Mouse (Mus musculus): ENCODE data around the gene Gm5737. TPM values are rescaled to one million over a fixed set of nuclear protein-coding genes. Genes with fewer than 3 reads are reported as not detected.

Gene Gm5737
- polyA plus RNA-seq, 1 experiment from 2014 or later, result not detected

DNA sequence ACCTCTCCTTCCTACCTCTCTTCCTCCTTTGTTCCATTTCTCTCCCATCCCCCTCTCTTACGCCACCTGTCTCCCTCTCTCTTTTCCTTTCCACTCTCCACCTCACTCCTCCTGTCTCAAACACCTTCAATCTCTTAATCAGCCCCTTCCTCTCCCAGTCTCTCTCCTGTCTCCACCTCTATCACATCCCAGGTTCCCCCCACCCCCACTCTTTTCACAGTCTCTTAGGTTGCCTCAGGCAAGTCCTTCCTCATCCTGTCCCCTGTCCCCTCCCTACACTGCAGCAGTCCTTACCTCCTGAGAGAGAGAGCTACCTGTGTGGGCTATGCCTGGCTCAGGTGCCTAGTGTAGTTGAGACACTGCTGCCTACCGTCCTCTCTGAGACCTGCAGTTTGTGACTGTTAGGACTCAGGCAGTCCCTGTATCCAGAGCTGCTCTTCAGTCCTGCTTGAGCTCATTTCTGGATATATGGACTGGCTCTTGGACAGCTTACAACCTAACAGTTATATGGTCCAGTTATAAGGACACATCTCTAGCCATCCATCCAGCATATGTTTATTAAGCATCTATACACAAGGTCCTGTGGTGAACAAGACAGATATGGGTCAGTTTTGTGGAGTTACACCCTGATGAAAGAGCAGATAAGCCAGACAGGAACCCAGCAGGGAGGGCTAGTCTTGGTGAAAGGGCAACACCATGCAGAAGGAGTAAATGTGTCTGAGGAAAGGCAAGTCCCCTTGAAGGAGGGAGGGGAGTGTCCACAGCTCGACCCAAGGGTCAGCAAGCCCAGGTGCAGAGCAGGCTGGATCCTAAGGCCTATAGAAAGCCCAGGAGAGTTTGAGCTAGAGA, 63.6 kb downstream of the Gm5737 start:
- Histone ChIP-seq H3K36me3 (ENCODE audit: insufficient read depth, low read length) (0 out of 2 replicates have a peak, but pooled peaks cover 7% of the 10 kb centered on the region), H3K9ac (replicated peaks; ENCODE audit: low read depth) (no peak overlapping the region), H3K4me3 (ENCODE audit: low read depth, low read length) (no peak overlapping the region), H3K27me3 (replicated peaks; ENCODE audit: insufficient read depth, low read length) (no peaks in the 10 kb centered on the region), H3K9me3 (ENCODE audit: low read length) (no peaks in the 10 kb centered on the region), H3K27ac (ENCODE audit: low read length) (peak overlapping the region; percentile 57), H3K4me1 (ENCODE audit: insufficient read depth, low read depth, low read length) (peaks cover 2% of the 10 kb centered on the region; the same call in 1 of the 2 replicates), H3K4me2 (replicated peaks; ENCODE audit: low read depth, low read length) (no peak overlapping the region)
- TF ChIP-seq CTCF (IDR thresholded peaks at IDR 0.05), result peak; percentile 44
- 0 out of 2 replicates have a peak, but pooled peaks have one; percentile 5 for TF ChIP-seq EP300 (IDR thresholded peaks at IDR 0.05)
- peak; percentile 79 for ATAC-seq
- peak; percentile 70 for DNase-seq (ENCODE audit: low spot score)
- WGBS, result 46% methylated on average over 3 of the region's 3 CpGs

- Histone ChIP-seq H3K9ac (replicated peaks; ENCODE audit: low read depth) (no peak overlapping the region), H3K36me3 (ENCODE audit: insufficient read depth, low read length) (0 out of 2 replicates have a peak, but pooled peaks cover 7% of the 10 kb centered on the region), H3K4me3 (ENCODE audit: low read depth, low read length) (no peak overlapping the region), H3K4me1 (ENCODE audit: insufficient read depth, low read depth, low read length) (no peaks in the 10 kb centered on the region), H3K27ac (ENCODE audit: low read length) (no peak overlapping the region), H3K4me2 (replicated peaks; ENCODE audit: low read depth, low read length) (no peak overlapping the region), H3K27me3 (replicated peaks; ENCODE audit: insufficient read depth, low read length) (no peaks in the 10 kb centered on the region), H3K9me3 (ENCODE audit: low read length) (no peaks in the 10 kb centered on the region)
- no peak for DNase-seq (ENCODE audit: low spot score)
- WGBS, result 64% methylated on average over 6 of the region's 6 CpGs
- no peak for ATAC-seq
- TF ChIP-seq EP300 (IDR thresholded peaks at IDR 0.05) (no peak), CTCF (IDR thresholded peaks at IDR 0.05) (no peak)
Observed at GRCm38 (mm10) chr7:120878271-120878670, 66.1 kb downstream of the Gm5737 start.

DNA sequence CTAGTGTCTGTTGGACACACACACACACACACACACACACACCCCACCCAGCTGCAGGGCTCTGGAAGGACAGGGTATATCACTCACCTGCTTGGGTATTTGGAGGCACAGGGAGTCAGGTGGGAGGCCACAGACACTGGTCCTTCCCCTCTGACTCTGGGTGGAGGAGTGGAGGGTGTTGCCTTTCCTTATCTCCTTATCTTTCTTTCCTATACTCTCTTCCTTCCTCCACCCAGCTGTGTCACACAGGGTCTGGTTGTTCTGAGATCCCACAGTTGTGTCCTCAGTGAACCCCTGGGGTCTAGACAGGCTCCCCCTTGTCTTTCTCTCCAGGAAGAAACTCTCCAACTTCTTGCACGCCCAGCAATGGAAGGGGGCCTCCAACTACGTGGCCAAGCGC, 67.8 kb downstream of the Gm5737 start:
- no peak overlapping the region for H3K9ac ChIP-seq (replicated peaks; ENCODE audit: low read depth)
- H3K9me3 ChIP-seq (ENCODE audit: low read length), result no peaks in the 10 kb centered on the region
- TF ChIP-seq CTCF (IDR thresholded peaks at IDR 0.05), result no peak
- no peak for TF ChIP-seq EP300 (IDR thresholded peaks at IDR 0.05)
- H3K4me3 ChIP-seq (ENCODE audit: low read depth, low read length), result no peak overlapping the region
- H3K27ac ChIP-seq (ENCODE audit: low read length), result no peak overlapping the region
- no peak overlapping the region for H3K4me2 ChIP-seq (replicated peaks; ENCODE audit: low read depth, low read length)
- DNase-seq (ENCODE audit: low spot score) (no peak), ATAC-seq (no peak)
- H3K27me3 ChIP-seq (replicated peaks; ENCODE audit: insufficient read depth, low read length), result no peaks in the 10 kb centered on the region
- H3K4me1 ChIP-seq (ENCODE audit: insufficient read depth, low read depth, low read length), result no peaks in the 10 kb centered on the region
- WGBS, result 88% methylated on average over 3 of the region's 3 CpGs
- 0 out of 2 replicates have a peak, but pooled peaks cover 12% of the 10 kb centered on the region for H3K36me3 ChIP-seq (ENCODE audit: insufficient read depth, low read length)

GRCm38 (mm10) chr7:120880770-120881169, 68.6 kb downstream of the Gm5737 start:
- 97% methylated on average over 4 of the region's 4 CpGs for WGBS

More at GRCm38 (mm10) chr7:120880770-120881169, 68.6 kb downstream of the Gm5737 start:
- no peak overlapping the region for H3K4me3 ChIP-seq (ENCODE audit: low read depth, low read length)
- H3K27ac ChIP-seq (ENCODE audit: low read length), result no peak overlapping the region
- H3K36me3 ChIP-seq (ENCODE audit: insufficient read depth, low read length), result peaks cover 12% of the 10 kb centered on the region; the same call in 1 of the 2 replicates
- H3K9me3 ChIP-seq (ENCODE audit: low read length), result no peaks in the 10 kb centered on the region
- no peaks in the 10 kb centered on the region for H3K4me1 ChIP-seq (ENCODE audit: insufficient read depth, low read depth, low read length)
- H3K27me3 ChIP-seq (replicated peaks; ENCODE audit: insufficient read depth, low read length), result no peaks in the 10 kb centered on the region
- H3K9ac ChIP-seq (replicated peaks; ENCODE audit: low read depth), result no peak overlapping the region
- no peak for TF ChIP-seq CTCF (IDR thresholded peaks at IDR 0.05)
- TF ChIP-seq EP300 (IDR thresholded peaks at IDR 0.05), result no peak
- H3K4me2 ChIP-seq (replicated peaks; ENCODE audit: low read depth, low read length), result no peak overlapping the region
- no peak for ATAC-seq
- no peak for DNase-seq (ENCODE audit: low spot score)

Other genes with a start within 250 kb of the Gm5737 start
- gene Uqcrc2, start 177.2 kb upstream of the Gm5737 start, polyA plus RNA-seq (2015; fragmentation: Nextera tagmentation; extraction: Ambion mirVana), result 118 and 123 TPM in 2 replicates
- gene Pdzd9, start 142.0 kb upstream of the Gm5737 start, polyA plus RNA-seq (2015; fragmentation: Nextera tagmentation; extraction: Ambion mirVana), result 0.24 and 0.31 TPM in 2 replicates
- gene Mosmo, start 134.7 kb upstream of the Gm5737 start, polyA plus RNA-seq (2015; fragmentation: Nextera tagmentation; extraction: Ambion mirVana), result 13.1 and 13.2 TPM in 2 replicates
- gene Vwa3a, start 73.0 kb upstream of the Gm5737 start, polyA plus RNA-seq (2015; fragmentation: Nextera tagmentation; extraction: Ambion mirVana), result 2.4 and 3.3 TPM in 2 replicates
- gene Eef2k, start 30.5 kb downstream of the Gm5737 start, polyA plus RNA-seq (2015; fragmentation: Nextera tagmentation; extraction: Ambion mirVana), result 16.0 and 16.8 TPM in 2 replicates
- gene Polr3e, start 105.4 kb downstream of the Gm5737 start, polyA plus RNA-seq (2015; fragmentation: Nextera tagmentation; extraction: Ambion mirVana), result 14.4 and 14.6 TPM in 2 replicates
- gene Cdr2, start 169.9 kb downstream of the Gm5737 start, polyA plus RNA-seq (2015; fragmentation: Nextera tagmentation; extraction: Ambion mirVana), result 8.4 and 8.9 TPM in 2 replicates
- 0.11 and 0.40 TPM in 2 replicates for gene Mfsd13b, start 170.1 kb downstream of the Gm5737 start, polyA plus RNA-seq (2015; fragmentation: Nextera tagmentation; extraction: Ambion mirVana)
- gene Mettl9, start 222.1 kb downstream of the Gm5737 start, polyA plus RNA-seq (2015; fragmentation: Nextera tagmentation; extraction: Ambion mirVana), result 69.7 and 73.9 TPM in 2 replicates

Measured in lung, postnatal 0 days (tissue).